8 mouse cellular contexts compared by ENCODE assay signal in the genomic region with DNA sequence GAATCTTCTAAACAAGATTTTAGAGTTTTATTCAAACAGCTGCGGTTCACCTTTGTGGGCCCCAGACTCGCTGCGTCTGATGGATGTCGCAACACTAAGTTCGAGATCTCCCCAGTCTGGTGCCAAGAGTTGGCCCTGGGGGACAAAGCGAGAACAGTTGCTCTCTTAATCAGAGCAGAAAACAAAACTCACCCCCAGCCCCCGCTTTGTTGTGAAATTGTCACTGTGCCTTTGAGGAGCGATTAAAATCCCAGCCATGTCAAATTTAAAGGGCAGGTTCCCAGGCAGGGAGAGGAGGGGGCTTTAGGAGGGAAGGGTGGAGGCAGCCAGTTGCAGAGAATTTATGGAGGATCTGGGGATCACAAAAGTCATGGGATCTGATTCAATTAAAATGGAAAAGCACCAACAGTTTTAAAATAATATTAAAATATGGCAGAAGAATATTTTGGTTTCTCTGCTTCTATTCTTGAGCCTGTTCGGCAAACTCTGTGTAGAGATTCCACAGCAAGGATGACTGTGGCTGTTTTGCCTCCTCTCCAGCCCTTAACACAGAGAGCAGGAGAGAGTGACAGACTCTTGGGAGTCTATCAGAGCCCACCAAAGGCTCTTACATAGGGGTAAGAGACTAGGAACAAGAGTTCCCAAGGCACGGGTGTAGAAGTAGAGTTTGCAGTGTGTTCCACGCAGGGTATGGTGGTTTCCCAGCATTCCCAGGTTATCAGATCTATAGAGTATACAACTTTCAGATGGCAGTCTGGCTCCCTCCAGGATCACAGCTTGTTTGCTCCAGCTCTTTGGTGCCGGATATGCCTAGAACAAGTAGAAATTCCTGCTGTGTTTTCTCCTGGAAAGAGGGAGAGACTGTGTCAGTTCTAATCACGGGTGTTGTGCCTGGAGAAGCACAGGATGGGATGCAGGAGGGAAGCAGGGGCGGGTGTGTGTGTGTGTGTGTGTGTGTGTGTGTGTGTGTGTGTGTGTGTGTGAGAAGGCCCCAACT.
DNase-seq lines count a peak whose midpoint lies in the region; ATAC-seq and TF ChIP-seq lines count a peak whose summit lies in the region.

No protein-coding gene starts in this region.

- peaks cover 33% of the 10 kb centered on the region for H3K4me1 ChIP-seq in limb, embryonic 14.5 days (ENCODE audit: control insufficient read depth, insufficient read depth, low read length)
- H3K4me1 ChIP-seq in olfactory bulb, adult 2 months (ENCODE audit: control insufficient read depth, insufficient read depth, low read length) = peaks cover 14% of the 10 kb centered on the region

- no peak for TF ChIP-seq CTCF in olfactory bulb, adult 2 months (IDR thresholded peaks at IDR 0.05; ENCODE audit: insufficient read depth, low read depth, low read length)

- H3K9ac ChIP-seq in limb, embryonic 14.5 days (ENCODE audit: low read depth, low read length, severe bottlenecking) = no peak overlapping the region

- 0 out of 2 replicates have a peak overlapping the region, but pooled peaks have one; percentile 38 for H3K27ac ChIP-seq in limb, embryonic 14.5 days (replicated peaks; ENCODE audit: low read depth, low read length)
- peak overlapping the region; percentile 17; the same call in 1 of the 2 replicates for H3K27ac ChIP-seq in olfactory bulb, adult 2 months (ENCODE audit: insufficient read depth, low read depth, low read length)

- WGBS in limb, embryonic 14.5 days = 44% methylated on average over 14 of the region's 14 CpGs
- WGBS in olfactory bulb, adult 2 months = 61% methylated on average over 14 of the region's 14 CpGs

- H3K27me3 ChIP-seq in limb, embryonic 14.5 days (ENCODE audit: control insufficient read depth, insufficient read depth, low read length) = no peaks in the 10 kb centered on the region

- no peaks in the 10 kb centered on the region for H3K9me3 ChIP-seq in limb, embryonic 14.5 days (ENCODE audit: control insufficient read depth, low read length)

- peak; percentile 63 for ATAC-seq in limb, embryonic 14.5 days (ENCODE audit: low FRiP score, low read depth)

- DNase-seq in urinary bladder, postnatal 14 days (ENCODE audit: low spot score) = peak; percentile 34
- DNase-seq in urinary bladder, postnatal 10 days (ENCODE audit: low spot score) = no peak
- DNase-seq in heart, adult 8-10 months (ENCODE audit: low spot score) = peak; percentile 68
- DNase-seq in limb, embryonic 14.5 days (ENCODE audit: low spot score) = peak; percentile 49
- DNase-seq in left cerebral cortex, adult 8-10 months (ENCODE audit: low spot score in 2 of 2) = no peak
- DNase-seq in right cerebral cortex, postnatal 4 days = no peak
- no peak for DNase-seq in yolk sac, embryonic 10.5 days (ENCODE audit: low spot score)

- no peaks in the 10 kb centered on the region for H3K36me3 ChIP-seq in limb, embryonic 14.5 days (ENCODE audit: control insufficient read depth, insufficient read depth, low read length)

- TF ChIP-seq POLR2A in limb, embryonic 14.5 days (IDR thresholded peaks at IDR 0.05; ENCODE audit: borderline replicate concordance, extremely low read depth, insufficient read depth, insufficient read length) = no peak
- TF ChIP-seq POLR2A in olfactory bulb, adult 2 months (IDR thresholded peaks at IDR 0.05; ENCODE audit: insufficient read depth, low read depth, low read length) = no peak

- no peak overlapping the region for H3K4me3 ChIP-seq in limb, embryonic 14.5 days (replicated peaks; ENCODE audit: low read length)
- no peak overlapping the region for H3K4me3 ChIP-seq in olfactory bulb, adult 2 months (ENCODE audit: insufficient read depth, low read depth, low read length)

- no peak overlapping the region; the same call in 1 of the 2 replicates for H3K4me2 ChIP-seq in limb, embryonic 14.5 days (replicated peaks; ENCODE audit: low read depth, low read length, severe bottlenecking)

Comparison
In these comparisons a context has a peak if more than half of its experiments do, and no peak if none do; other contexts are left out.
1. DNase-seq: peak in urinary bladder, postnatal 14 days (single experiment), heart, adult 8-10 months (single experiment) and limb, embryonic 14.5 days (single experiment); none in urinary bladder, postnatal 10 days (single experiment), left cerebral cortex, adult 8-10 months (0 of 2), right cerebral cortex, postnatal 4 days (single experiment) and yolk sac, embryonic 10.5 days (single experiment).